Mouse (Mus musculus) forebrain, embryonic 11.5 days (tissue): ENCODE results near the gene Cox14. TPM values are rescaled to one million over a fixed set of nuclear protein-coding genes. Genes with fewer than 3 reads are reported as not detected.
"Not testable (repeated sequence)": the region's sequence is repeated elsewhere in the genome, so short reads cannot be mapped to it uniquely, and the experiment has no call there.

Experiments
- ATAC-seq: fragments of 200-750 bp; cut with Nextera tagmentation; replicated peaks from 2 replicates; pipeline ENCODE4 v1.8.0; 2017; ENCODE audit warnings: moderate TSS enrichment; ENCODE audit not compliant: low FRiP score
- DNase-seq: peaks from one replicate; pipeline ENCODE4 v3.0.0-alpha.2; 2017; ENCODE audit warnings: low spot score
- H3K27ac ChIP-seq: fragments of 300-500 bp; sonication (generic); 2 replicates; pipeline ENCODE4 v1.5.1; 2014; ENCODE audit warnings: low read depth, low read length
- H3K27me3 ChIP-seq: fragments of 300-500 bp; sonication (generic); 2 replicates; pipeline ENCODE4 v1.6.1; 2014; ENCODE audit warnings: mild to moderate bottlenecking, low read length, mixed read lengths; ENCODE audit not compliant: control insufficient read depth, insufficient read depth
- H3K36me3 ChIP-seq: fragments of 300-500 bp; sonication (generic); 2 replicates; pipeline ENCODE4 v1.6.1; 2014; ENCODE audit warnings: mild to moderate bottlenecking, low read length, moderate library complexity, mixed read lengths; ENCODE audit not compliant: control insufficient read depth, insufficient read depth
- H3K4me1 ChIP-seq: fragments of 300-500 bp; sonication (generic); replicated peaks from 2 replicates; pipeline ENCODE4 v1.6.1; 2014; ENCODE audit warnings: low read length, mixed read lengths; ENCODE audit not compliant: control insufficient read depth, insufficient read depth
- H3K4me2 ChIP-seq: fragments of 300-500 bp; sonication (generic); 2 replicates; pipeline ENCODE4 v1.6.1; 2014; ENCODE audit warnings: low read depth, mild to moderate bottlenecking, low read length, moderate library complexity, mixed read lengths; ENCODE audit not compliant: severe bottlenecking
- H3K4me3 ChIP-seq: fragments of 300-500 bp; sonication (generic); 2 replicates; pipeline ENCODE4 v1.5.1; 2014; ENCODE audit warnings: low read depth, low read length
- H3K9ac ChIP-seq: fragments of 300-500 bp; sonication (generic); 2 replicates; pipeline ENCODE4 v1.6.1; 2014; ENCODE audit warnings: low read length
- H3K9me3 ChIP-seq: fragments of 300-500 bp; sonication (generic); 2 replicates; pipeline ENCODE4 v1.6.1; 2016; ENCODE audit warnings: low read length, mixed read lengths; ENCODE audit not compliant: control insufficient read depth
- WGBS: fragments of 180-500 bp; shearing (Covaris S2); extraction: QIAGEN DNeasy Blood & Tissue Kit; methylation state at CpG from one replicate; pipeline ENCODE4 v1.1.7; 2014; 5-methylcytosine and 5-hydroxymethylcytosine counted together
- polyA plus RNA-seq: library from polyadenylated mRNA; unstranded; fragments of >200 nt; fragmentation: Nextera tagmentation; extraction: Ambion mirVana; gene quantifications from 2 replicates; pipeline ENCODE4 v1.2.1, GENCODE M21; 2014

Gene Cox14
- polyA plus RNA-seq, 1 experiment from 2014 or later, result 140 TPM

DNA sequence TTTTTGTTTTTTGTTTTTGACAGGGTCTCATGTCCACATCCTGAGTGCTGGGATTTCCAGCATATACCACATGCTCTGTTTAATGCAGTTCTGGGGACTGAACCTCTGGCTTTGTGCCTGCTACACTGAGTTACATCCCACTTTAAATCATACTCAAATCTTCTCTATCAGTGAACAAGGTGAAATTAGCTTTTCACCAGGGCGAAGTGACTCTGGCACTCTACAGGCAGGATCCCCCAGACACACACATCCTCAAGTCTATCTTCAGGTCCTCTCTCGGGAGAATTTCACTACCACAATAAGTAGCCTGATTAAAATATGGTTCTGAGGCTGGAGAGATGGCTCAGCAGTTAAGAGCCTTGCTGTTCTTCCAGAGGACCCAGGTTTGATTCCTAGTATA is 1.1 kb downstream of the Cox14 start:
- H3K9me3 ChIP-seq, result no peaks in the 10 kb centered on the region
- peak overlapping the region; percentile 80 for H3K4me2 ChIP-seq
- H3K4me3 ChIP-seq, result peak overlapping the region; percentile 77
- ATAC-seq (no peak), DNase-seq (no peak)
- H3K27ac ChIP-seq, result no peak overlapping the region
- peaks cover 8% of the 10 kb centered on the region; the same call in 1 of the 2 replicates for H3K4me1 ChIP-seq
- peak overlapping the region; percentile 88 for H3K9ac ChIP-seq
- H3K27me3 ChIP-seq, result no peaks in the 10 kb centered on the region
- peaks cover 3% of the 10 kb centered on the region; the same call in 1 of the 2 replicates for H3K36me3 ChIP-seq
- WGBS, result 84% methylated on average over 2 of the region's 2 CpGs

DNA sequence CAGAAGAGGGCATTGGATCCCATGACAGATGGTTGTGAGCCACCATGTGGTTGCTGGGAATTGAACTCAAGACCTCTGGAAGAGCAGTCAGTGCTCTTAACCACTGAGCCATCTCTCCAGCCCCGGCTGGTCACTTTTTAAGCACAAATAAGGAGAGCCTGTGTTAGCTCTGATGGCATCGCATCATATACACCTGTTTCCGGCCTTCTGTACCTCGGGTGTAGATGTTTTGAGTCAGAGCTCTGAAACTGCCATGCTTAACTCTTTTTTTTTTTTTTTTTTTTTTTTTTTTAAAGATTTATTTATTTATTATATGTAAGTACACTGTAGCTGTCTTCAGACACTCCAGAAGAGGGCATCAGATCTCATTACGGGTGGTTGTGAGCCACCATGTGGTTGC is 1.6 kb downstream of the Cox14 start:
- not testable (repeated sequence) for H3K27ac ChIP-seq, H3K36me3 ChIP-seq, H3K4me2 ChIP-seq, DNase-seq, H3K27me3 ChIP-seq, H3K4me1 ChIP-seq, ATAC-seq, H3K4me3 ChIP-seq, H3K9ac ChIP-seq, H3K9me3 ChIP-seq
- 89% methylated on average over 4 of the region's 5 CpGs for WGBS

DNA sequence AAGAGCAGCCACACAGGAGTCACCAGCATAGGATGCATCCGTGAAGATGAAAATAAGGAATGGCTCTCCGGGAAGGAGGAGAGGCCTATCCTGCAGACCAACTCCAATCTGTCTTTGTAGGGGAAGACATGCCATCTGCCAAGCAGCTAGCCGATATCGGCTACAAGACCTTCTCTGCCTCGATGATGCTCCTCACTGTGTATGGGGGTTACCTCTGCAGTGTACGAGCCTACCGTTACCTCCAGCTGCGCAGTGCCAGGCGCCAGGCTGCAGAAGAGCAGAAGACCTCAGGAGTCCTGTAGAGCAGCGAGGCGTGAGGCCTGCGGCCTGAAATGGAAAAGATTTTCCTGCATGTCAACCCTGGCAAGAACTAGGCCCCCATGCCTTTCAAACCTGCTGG is 2.1 kb downstream of the Cox14 start:
- Histone ChIP-seq H3K4me2 (no peak overlapping the region), H3K9me3 (no peaks in the 10 kb centered on the region), H3K27me3 (no peaks in the 10 kb centered on the region), H3K9ac (no peak overlapping the region), H3K36me3 (peaks cover 3% of the 10 kb centered on the region; the same call in 1 of the 2 replicates), H3K4me3 (no peak overlapping the region), H3K4me1 (peaks cover 8% of the 10 kb centered on the region; the same call in 1 of the 2 replicates), H3K27ac (no peak overlapping the region)
- 96% methylated on average over 12 of the region's 12 CpGs for WGBS
- DNase-seq, result no peak
- no peak for ATAC-seq

DNA sequence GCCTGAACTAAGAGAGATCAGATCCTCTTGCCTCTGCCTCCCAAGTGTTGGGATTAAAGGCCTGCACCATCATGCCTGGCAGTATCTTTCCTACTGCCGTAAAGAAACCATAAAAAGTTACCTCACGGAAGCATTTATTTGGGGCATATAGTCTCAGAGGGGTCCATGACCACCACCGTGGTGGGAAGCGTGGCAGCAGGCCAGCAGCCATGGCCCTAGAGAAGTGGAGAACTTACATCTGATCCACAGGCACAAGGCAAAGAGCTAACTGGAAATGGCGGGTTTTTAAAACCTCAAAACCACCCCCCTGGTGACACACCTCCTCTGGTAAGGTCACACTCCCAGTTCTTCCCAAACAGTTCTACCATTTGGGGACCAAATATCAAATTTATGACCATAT is 2.8 kb downstream of the Cox14 start:
- no peak overlapping the region for H3K27ac ChIP-seq
- peaks cover 3% of the 10 kb centered on the region; the same call in 1 of the 2 replicates for H3K36me3 ChIP-seq
- DNase-seq (no peak), ATAC-seq (no peak)
- no peak overlapping the region for H3K9ac ChIP-seq
- no peak overlapping the region for H3K4me2 ChIP-seq
- no peaks in the 10 kb centered on the region for H3K9me3 ChIP-seq
- H3K4me1 ChIP-seq, result peaks cover 8% of the 10 kb centered on the region; the same call in 1 of the 2 replicates
- H3K27me3 ChIP-seq, result no peaks in the 10 kb centered on the region
- H3K4me3 ChIP-seq, result no peak overlapping the region
- 97% methylated on average over 5 of the region's 5 CpGs for WGBS

DNA sequence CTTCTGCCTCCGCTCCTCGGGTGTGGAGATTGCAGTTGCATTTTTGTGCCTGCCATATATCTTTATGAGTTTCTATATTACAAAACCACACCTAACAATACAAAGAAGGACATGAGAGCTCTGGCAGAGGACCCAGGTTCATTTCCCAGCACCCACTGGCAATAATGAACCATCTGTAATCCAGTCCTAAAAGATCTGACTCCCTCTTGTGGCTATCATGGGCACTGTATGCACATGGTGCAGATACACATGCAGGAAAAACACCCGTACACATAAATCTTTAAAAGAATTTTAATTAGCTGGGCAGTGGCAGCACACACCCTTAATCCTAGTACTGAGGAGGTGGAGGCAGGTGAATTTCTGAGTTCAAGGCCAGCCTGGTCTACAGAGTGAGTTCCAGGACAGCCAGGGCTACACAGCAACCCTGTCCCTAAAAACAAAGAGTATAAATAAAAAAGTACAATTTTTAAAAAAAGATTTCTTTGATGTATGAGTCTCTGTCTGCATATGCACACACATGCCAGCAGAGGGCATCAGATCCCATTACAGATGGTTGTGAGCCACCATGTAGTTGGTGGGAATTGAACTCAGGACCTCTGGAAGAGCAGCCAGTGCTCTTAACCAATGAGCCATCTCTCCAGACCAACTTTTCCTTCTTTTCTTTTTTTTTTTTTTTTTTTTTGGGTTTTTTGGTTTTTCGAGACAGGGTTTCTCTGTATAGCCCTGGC is 3.8 kb downstream of the Cox14 start:
- no peaks in the 10 kb centered on the region for H3K9me3 ChIP-seq
- peaks cover 3% of the 10 kb centered on the region; the same call in 1 of the 2 replicates for H3K36me3 ChIP-seq
- H3K4me2 ChIP-seq, result no peak overlapping the region
- no peak for DNase-seq
- no peaks in the 10 kb centered on the region for H3K27me3 ChIP-seq
- H3K27ac ChIP-seq, result no peak overlapping the region
- WGBS, result 95% methylated on average over 3 of the region's 4 CpGs
- no peak for ATAC-seq
- peaks cover 3% of the 10 kb centered on the region; the same call in 1 of the 2 replicates for H3K4me1 ChIP-seq
- H3K9ac ChIP-seq, result no peak overlapping the region
- no peak overlapping the region for H3K4me3 ChIP-seq

DNA sequence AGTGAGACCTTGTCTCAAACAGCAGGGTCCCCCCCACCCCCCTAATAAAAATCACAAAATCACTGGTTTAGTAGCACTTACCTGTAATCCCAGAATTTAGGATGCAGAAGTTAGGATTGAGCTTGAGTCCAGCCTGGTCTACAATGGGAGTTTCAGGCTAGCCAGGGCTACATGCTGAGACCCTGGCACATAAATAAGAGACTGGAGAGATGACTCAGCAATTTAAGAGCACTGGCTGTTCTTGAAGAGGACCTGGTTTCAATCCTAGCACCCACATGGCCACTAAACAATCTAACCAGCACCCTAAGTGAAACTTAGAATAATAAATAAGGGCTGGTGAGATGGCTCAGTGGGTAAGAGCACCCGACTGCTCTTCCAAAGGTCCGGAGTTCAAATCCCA is 5.7 kb downstream of the Cox14 start:
- DNase-seq (no peak), ATAC-seq (no peak)
- Histone ChIP-seq H3K36me3 (peaks cover 3% of the 10 kb centered on the region; the same call in 1 of the 2 replicates), H3K4me3 (no peak overlapping the region), H3K4me1 (no peaks in the 10 kb centered on the region; the same call in 1 of the 2 replicates), H3K4me2 (no peak overlapping the region), H3K9me3 (no peaks in the 10 kb centered on the region), H3K27me3 (no peaks in the 10 kb centered on the region), H3K27ac (no peak overlapping the region), H3K9ac (no peak overlapping the region)
- WGBS, result 97% methylated on average over 2 of the region's 2 CpGs

DNA sequence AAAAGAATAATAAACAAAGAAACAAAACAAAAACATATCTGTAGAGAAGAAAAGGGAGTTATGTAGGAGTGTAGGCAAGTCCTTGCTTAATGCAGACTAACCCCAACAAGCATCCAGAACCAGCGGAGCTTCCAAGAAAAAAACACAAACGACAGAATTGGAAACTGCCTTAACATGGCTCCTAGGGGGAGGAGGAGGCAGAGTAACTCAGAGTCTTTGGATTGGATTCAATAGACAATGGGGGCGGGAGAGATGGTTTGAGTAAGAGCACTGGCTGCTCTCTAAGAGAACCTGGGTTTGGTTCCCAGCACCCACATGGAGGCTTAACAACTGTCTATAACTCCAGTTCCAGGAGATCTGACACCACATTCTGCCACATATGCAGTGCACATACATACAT is 6.3 kb downstream of the Cox14 start:
- DNase-seq (no peak), ATAC-seq (no peak)
- Histone ChIP-seq H3K36me3 (peaks cover 3% of the 10 kb centered on the region; the same call in 1 of the 2 replicates), H3K4me1 (no peaks in the 10 kb centered on the region; the same call in 1 of the 2 replicates), H3K4me3 (no peak overlapping the region), H3K9ac (no peak overlapping the region), H3K27me3 (no peaks in the 10 kb centered on the region), H3K27ac (no peak overlapping the region), H3K4me2 (no peak overlapping the region), H3K9me3 (no peaks in the 10 kb centered on the region)
- 92% methylated on average over 3 of the region's 3 CpGs for WGBS

DNA sequence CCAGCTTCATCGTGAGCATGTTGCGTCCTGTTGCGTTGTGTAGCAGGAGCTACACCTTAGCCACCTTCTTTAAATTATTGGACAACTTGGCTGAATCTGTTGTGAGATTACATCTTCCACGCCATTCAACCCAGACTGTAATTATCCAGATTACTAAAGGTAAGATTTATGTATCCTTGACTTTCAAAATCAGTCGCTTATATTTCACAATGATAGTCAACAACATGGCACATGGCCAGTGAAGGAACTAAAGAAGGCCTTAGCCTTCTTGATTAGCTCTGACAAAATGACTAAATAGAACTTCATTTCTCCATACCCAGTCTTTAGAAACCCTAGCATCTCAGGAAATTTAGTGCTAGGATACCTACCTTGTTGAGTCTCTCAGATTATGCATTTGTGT is 7.8 kb downstream of the Cox14 start:
- Histone ChIP-seq H3K27me3 (no peaks in the 10 kb centered on the region), H3K27ac (no peak overlapping the region), H3K4me1 (no peaks in the 10 kb centered on the region), H3K9ac (no peak overlapping the region), H3K4me2 (no peak overlapping the region), H3K4me3 (no peak overlapping the region), H3K9me3 (no peaks in the 10 kb centered on the region), H3K36me3 (peaks cover 2% of the 10 kb centered on the region; the same call in 1 of the 2 replicates)
- whole genome bisulfite sequencing, result 94% methylated on average over 5 of the region's 5 CpGs
- no peak for DNase-seq
- ATAC-seq, result no peak

DNA sequence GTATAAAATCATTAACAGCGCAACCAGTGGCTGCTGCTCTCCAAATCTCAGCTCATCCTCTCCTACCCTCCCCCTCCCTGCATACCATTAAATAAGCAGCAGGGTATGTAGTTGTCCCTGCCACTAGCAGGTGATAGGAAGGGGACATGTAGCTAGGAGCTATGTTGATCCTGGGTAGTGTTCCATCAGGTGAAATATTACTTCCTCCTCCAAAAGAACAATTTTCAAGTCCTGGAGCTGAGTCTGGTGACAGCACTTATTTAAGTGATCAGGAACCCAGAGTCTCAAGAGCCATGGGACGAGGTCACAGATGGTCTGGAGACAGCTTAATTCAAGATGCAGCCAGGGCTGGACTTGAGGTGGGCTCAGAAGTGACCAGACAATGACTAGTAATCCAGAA is 10.2 kb downstream of the Cox14 start:
- Histone ChIP-seq H3K27me3 (no peaks in the 10 kb centered on the region), H3K9me3 (no peaks in the 10 kb centered on the region), H3K4me3 (no peak overlapping the region), H3K27ac (no peak overlapping the region), H3K4me1 (no peaks in the 10 kb centered on the region), H3K4me2 (no peak overlapping the region), H3K9ac (no peak overlapping the region), H3K36me3 (peaks cover 2% of the 10 kb centered on the region; the same call in 1 of the 2 replicates)
- WGBS, result 91% methylated on average over 2 of the region's 2 CpGs
- DNase-seq (no peak), ATAC-seq (no peak)
